Mouse (Mus musculus) G1E-ER4 (cell line): Measurements from ENCODE around the gene Ppfibp1. TPM values are rescaled to one million over a fixed set of nuclear protein-coding genes. Genes with fewer than 3 reads are reported as not detected.

ENCODE experiments used
- GATA1 ChIP-seq: IDR thresholded peaks from one replicate; pipeline ENCODE4 v1.8.0; 2012; ENCODE audit warnings: low read length, inconsistent platforms
- polyA plus RNA-seq: library from polyadenylated mRNA; stranded (reverse); fragments of >175 nt; gene quantifications from 2 replicates; pipeline ENCODE4 v1.2.3, GENCODE M21; 2012

Ppfibp1 gene
- polyA plus RNA-seq, 1 experiment = 1.1 TPM

DNA sequence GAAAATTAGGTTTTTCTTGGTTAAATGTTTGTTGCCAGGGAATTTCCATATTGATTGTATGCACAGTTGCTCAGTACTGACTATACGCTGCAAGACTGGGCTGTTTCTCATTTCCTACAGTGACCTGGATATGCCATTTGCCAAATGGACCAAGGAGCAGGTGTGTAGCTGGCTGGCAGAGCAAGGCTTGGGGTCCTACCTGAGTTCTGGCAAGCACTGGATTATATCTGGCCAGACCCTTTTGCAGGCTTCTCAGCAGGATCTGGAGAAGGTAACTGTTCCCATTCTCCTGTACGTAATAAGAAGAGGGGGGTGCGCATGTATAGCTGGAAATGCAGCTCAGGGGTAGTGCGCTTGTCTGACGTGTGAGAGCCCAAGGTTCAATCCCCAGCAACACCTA, 132.9 kb downstream of the Ppfibp1 start:
- no peak for TF ChIP-seq GATA1

DNA sequence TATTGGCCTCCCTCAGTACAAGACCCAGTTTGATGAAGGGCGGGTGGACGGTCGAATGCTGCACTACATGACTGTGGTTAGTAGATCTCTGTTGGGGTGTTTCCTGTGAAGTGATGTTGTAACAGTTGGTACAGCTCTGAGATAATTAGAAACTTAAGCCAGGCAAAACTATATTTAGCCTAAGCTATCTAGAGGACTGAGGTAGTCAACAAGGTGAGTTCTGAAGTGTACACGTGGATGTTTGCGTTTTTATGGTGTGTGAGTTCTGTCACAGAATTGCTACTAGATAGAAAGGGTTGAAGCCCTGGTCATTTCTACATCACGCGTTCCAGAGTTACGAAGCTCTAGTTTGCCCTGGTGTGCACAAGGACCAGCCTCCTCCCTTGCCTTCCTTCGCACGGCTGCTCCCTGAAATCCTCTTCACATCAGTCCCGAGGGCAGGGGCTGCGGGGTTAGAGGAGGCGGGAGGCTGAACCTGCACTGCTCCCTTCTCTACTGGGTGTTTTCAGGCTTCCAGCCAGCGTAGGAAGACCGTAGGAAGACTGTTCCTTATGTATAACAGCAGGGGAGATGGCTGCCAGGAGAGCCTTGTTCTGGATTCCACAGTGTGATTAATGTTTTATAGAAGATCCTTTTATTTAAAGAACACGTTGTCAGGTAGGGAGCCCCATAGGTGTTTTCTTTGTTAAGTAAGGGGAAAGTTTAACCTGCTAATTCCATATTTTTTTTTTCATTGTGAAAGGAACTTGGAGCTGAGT, 134.3 kb downstream of the Ppfibp1 start:
- TF ChIP-seq GATA1 = no peak

DNA sequence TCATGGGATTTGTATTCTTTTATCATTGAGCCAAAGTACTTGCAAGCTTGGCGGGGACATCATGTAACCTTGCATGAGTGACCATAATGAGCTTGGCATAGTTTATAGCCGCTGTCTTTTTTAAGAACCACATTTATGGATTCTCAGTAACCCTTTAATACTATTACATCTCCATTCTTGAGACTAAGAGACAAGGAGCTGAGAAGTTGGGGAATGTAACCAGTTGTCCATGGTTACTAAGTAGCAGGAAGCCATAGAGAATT, 134.8 kb downstream of the Ppfibp1 start:
- TF ChIP-seq GATA1 = no peak

DNA sequence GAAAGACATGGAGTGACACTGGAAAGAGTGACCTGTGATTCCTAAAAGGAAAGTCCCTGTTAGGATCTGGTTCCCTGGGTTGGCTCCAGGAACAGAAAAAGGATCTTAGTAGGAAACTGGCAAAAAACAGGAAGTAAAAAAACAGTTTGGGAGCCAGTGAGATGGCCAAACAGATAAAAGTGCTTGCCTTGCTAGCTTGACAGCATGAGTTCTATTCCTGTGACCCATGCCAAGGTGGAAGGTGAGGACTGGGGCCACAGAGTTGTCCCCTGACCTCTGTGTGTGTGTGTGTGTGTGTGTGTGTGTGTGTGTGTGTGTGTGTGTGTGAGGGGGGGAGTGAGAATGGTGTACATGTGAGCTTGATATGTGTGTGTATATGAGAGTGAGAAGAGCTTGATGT, 135.3 kb downstream of the Ppfibp1 start:
- no peak for TF ChIP-seq GATA1

DNA sequence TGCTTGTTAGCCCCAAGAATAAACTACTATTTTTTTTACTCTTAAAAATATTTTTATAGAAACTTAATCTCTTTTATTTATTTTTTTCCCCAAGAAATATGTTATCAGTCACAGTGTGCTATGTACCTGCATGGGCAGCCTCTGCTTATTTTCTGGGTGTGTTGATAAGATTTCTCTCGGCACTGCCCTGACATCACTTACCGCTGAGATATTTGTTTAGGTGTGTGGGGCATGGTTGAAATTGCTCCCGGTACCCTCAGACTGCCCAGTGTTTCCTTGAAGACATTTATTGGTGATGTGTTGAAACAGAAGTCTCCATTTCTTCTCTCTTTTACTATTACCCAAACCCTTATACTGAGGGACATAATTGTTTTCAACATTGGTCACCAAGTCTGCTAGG, 136.5 kb downstream of the Ppfibp1 start:
- no peak for TF ChIP-seq GATA1

DNA sequence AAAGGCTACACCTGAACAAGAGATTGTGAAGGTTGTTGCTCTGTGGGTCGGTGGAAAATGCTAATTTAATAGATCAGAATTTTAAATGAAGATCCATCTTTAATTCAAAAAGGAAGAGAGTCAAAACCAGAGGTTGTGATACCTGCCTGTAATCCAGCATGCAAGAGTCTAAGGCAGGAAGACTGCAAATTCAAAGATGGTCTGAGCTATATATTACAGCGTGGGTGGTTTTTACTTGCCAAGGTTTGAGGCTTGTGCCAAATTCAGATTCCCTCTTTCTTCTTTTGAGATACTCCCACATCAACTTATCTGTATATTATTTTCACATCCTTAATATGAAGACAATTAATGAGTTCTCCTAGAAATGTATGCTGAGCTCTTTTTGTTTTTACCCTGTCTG, 140.1 kb downstream of the Ppfibp1 start:
- TF ChIP-seq GATA1 = no peak

DNA sequence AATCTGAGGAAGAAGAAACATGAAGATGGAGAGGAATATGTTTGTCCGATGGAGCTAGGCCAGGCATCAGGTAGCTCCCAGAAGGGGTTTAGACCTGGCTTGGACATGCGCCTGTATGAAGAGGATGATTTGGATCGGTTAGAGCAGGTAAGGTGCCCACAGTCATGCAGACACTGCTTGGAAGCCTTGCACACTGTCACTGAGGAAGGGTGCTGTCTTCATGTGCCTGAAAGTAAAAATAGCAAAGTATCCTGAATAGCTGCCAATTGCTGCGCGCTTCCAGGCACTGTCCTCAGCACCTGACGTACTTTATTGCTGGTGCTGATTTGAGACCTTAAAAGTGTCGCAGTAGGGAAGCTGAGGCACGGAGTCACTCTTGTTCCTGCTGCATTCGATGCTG, 141.3 kb downstream of the Ppfibp1 start:
- TF ChIP-seq GATA1 = no peak

DNA sequence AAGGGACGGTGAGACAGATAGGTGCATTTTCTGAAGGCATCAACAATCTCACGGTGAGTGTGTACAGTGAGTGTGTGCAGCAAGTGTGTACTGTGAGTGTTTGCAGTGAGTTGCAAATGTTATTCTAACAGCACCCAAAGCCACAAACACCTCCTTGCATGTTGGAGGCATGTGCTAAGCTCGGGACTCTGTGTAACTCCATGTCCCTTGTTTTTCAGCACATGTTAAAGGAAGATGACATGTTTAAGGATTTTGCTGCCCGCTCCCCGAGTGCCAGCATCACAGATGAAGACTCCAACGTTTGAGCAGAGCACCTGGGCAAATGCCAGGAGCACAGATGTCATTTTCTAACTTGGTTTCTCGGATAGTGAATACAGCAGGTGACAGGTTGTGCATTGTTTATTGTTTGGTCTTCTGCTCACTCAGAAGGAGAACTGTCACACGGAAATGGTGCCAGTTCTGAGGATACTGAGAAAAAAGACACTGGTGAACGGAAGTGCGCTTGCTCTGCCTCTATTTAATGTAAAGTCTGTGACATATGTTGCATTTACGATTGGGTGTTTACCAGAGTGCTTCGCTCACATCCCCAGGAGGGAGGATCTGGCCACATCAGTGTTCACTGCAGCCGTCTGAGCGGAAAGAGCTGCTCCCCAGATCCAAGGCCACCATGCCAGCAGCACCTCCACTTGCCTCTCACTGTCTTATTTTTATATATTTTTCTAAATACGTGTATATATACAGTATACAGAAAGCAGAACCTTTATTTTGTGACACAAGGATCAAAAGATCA, 142.0 kb downstream of the Ppfibp1 start:
- no peak for TF ChIP-seq GATA1

DNA sequence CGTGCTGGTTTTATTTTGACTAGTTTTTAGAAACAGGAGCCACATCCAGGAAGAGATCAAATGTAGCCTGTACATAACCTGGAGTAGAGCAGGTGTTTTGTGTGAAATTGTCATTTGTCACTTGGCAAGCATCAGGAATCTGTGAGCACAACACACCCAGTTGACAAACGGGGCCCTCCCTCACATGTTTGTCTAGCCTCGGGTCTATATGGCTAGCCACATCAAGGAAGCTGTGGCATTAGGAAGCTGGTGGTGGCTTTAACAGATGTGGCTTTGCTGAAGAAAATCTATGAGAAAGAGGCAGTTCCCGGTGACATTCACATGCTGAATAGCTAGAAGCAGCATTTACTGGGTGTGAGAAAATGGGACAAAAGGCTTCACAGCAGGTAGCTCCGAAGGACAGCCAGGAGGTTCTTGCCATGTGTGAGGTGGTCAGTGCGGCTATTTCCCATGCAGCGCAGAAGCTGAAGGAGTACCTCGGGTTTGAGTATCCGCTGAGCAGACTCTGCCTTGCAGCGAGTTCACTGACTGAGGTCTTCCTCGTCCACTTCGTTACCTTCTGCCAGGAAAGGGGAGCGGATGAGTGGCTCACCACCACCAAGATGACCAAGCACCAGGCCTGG, 144.1 kb downstream of the Ppfibp1 start, which contains the start of gene Rep15:
Rep15 (plus strand) TSS at position 282 of the 623 bp plus-strand sequence.
- TF ChIP-seq GATA1 = no peak

DNA sequence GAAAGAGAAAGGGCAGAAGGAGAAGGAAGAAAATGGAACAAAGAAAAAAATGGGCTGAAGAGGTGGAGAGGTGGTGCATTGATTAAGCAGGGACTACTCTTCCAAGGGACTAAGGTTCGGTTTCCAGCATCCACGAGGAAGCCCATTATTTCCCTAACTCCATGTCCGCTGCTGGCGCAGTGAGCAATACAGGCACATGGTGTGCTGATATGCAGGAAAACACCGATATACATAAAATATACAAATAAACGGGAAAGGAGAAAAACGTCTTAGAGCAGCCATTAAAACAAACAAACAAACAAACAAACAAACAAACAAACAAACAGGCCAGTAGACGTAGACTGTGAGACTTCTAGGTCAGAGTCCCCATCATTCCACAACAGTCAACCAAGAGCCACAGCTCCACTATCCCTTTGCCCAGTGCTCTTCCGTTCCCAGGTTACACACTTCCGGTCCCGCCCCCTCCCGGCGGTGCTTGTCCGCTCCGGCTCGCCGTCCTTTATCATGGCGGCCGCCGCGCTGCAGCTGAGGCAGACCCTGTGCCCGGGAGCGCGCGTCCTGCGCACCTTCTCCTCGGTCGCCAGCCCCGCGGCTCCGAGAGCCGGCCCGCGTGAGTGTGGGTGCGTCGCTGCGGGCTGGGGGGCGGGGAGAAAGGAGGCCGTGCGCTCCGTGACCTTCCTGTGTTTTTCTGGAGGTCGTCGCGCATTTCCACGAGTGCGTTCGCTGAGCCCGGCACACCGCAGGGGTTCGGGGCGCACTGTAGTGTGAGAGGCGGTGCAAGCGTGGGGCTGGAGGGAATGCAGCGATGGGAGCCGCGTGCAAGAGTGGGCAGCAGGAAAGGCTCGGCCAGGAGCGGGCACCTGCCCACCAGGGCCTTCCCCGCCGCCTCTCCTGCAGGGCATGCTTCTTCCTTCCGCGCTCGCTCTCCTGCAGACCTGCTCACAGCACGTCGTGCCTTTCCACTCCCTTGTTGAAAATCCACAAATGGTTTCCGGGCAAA, 154.3 kb downstream of the Ppfibp1 start, which contains the start of gene Mrps35:
Mrps35 (plus strand) TSS at position 474 of the 1,000 bp plus-strand sequence.
- no peak for TF ChIP-seq GATA1

DNA sequence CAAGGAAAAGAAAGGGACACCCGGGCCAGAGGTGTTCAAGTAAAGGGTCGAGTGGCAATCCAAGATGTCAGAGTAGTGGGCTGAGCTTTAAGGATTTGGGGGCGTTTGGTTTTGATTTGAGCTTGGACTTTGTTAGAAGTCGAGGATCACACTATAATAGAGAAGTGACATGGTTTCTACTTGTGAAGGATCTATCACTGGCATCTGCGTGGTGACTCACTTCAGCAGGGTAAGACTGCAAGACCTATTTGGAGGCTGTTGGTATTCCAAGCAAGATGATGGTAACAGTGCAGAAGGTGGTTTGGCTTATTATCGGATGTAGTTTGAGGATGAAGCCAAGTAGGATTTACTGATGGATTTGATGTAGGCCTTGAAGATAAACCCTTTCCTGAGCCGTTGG, 155.3 kb downstream of the Ppfibp1 start:
- no peak for TF ChIP-seq GATA1

DNA sequence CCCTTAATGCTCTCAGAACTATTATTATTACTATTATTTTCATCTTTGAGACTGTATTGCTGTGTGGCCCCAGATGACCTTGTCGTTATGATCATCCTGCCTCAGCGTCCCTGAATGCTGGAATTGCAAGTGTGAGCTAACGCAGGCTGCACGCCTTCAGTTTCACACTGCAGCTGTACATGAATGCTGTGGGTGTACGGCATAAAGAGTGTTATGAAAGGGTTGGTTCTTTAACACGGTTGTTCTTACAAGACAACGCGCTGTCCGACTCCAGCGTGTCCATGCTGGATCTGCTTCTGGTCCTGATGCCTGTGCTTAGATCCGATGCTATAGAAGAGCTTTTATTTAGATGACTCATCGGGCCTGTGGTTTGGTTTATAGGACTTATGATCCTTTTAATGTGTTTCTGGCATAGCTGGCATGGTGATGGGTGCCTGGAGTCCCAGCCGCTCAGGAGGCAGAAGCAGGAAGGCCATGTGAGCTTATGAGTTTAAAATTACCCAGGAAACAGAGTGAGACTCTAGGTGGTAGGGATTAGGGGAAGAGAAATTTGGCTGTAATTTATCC, 161.0 kb downstream of the Ppfibp1 start:
- no peak for TF ChIP-seq GATA1

DNA sequence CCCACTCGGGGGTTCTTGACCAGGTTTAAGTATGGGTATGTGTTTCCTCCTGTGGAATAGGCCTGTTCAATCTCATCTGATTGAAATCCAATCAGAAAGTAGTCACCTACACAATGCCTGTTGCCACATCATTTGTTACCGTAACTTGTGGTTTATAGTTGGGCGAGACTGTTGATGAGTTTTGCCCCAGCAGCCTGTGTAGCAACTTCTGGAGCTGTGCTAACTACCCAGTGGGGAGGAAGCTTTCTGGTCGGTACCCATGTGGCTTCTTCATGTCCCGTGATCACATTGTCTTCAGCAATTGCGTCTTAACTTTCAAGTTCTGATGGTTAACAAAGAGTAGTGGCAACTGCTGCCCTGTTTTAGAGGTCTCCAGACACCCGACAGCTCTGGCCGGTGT, 163.4 kb downstream of the Ppfibp1 start:
- no peak for TF ChIP-seq GATA1

DNA sequence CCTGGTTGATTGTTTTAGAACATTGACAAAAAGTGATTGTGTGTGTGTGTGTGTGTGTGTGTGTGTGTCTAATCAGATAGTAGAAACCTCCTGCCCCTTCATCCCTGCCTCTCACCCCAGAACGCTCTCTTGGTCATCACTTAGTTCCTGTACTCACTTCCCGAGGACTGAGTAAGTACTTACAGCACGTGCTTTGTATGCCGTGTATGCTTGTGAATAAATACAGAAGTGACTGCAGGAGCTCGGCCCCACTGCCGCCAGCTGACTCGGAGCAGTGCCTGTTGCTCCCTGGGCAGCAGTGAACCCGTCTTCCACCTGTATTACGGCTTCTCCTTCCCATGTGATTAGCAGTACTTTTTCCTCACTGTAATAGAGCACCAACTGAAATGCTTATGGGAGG, 164.2 kb downstream of the Ppfibp1 start:
- no peak for TF ChIP-seq GATA1
